Mouse (Mus musculus) midbrain, embryonic 15.5 days (tissue): ENCODE data around the gene 9130023H24Rik. TPM values are rescaled to one million over a fixed set of nuclear protein-coding genes. Genes with fewer than 3 reads are reported as not detected.

Experiments used
- ATAC-seq: fragments of 200-750 bp; cut with Nextera tagmentation; replicated peaks from 2 replicates; pipeline ENCODE4 v1.8.0; 2017; ENCODE audit warnings: moderate TSS enrichment
- H3K27ac ChIP-seq: fragments of 300-500 bp; sonication (generic); 2 replicates; pipeline ENCODE4 v1.5.1; 2015; ENCODE audit warnings: mild to moderate bottlenecking, inconsistent platforms
- H3K27me3 ChIP-seq: fragments of 300-500 bp; sonication (generic); replicated peaks from 2 replicates; pipeline ENCODE4 v1.6.1; 2015; ENCODE audit warnings: inconsistent platforms
- H3K36me3 ChIP-seq: fragments of 300-500 bp; sonication (generic); replicated peaks from 2 replicates; pipeline ENCODE4 v1.6.1; 2015; ENCODE audit warnings: inconsistent platforms
- H3K4me1 ChIP-seq: fragments of 300-500 bp; sonication (generic); 2 replicates; pipeline ENCODE4 v1.6.1; 2015; ENCODE audit warnings: inconsistent platforms
- H3K4me2 ChIP-seq: fragments of 300-500 bp; sonication (generic); 2 replicates; pipeline ENCODE4 v1.6.1; 2015; ENCODE audit warnings: inconsistent platforms, mild to moderate bottlenecking, moderate library complexity
- H3K4me3 ChIP-seq: fragments of 300-500 bp; sonication (generic); 2 replicates; pipeline ENCODE4 v1.5.1; 2015; ENCODE audit warnings: mild to moderate bottlenecking, inconsistent platforms
- H3K9ac ChIP-seq: fragments of 300-500 bp; sonication (generic); 2 replicates; pipeline ENCODE4 v1.6.1; 2015; ENCODE audit warnings: mild to moderate bottlenecking, inconsistent platforms
- H3K9me3 ChIP-seq: fragments of 300-500 bp; sonication (generic); 2 replicates; pipeline ENCODE4 v1.6.1; 2016; ENCODE audit warnings: inconsistent platforms
- WGBS: fragments of 180-500 bp; shearing (Covaris S2); methylation state at CpG from one replicate; pipeline ENCODE4 v1.1.7; 2015; ENCODE audit warnings: mixed read lengths; 5-methylcytosine and 5-hydroxymethylcytosine counted together
- polyA plus RNA-seq: library from polyadenylated mRNA; unstranded; fragments of >200 nt; fragmentation: Nextera tagmentation; extraction: Ambion mirVana; gene quantifications from 2 replicates; pipeline ENCODE4 v1.2.1, GENCODE M21; 2015

9130023H24Rik gene
- polyA plus RNA-seq, result 8.1 and 8.5 TPM in 2 replicates

DNA sequence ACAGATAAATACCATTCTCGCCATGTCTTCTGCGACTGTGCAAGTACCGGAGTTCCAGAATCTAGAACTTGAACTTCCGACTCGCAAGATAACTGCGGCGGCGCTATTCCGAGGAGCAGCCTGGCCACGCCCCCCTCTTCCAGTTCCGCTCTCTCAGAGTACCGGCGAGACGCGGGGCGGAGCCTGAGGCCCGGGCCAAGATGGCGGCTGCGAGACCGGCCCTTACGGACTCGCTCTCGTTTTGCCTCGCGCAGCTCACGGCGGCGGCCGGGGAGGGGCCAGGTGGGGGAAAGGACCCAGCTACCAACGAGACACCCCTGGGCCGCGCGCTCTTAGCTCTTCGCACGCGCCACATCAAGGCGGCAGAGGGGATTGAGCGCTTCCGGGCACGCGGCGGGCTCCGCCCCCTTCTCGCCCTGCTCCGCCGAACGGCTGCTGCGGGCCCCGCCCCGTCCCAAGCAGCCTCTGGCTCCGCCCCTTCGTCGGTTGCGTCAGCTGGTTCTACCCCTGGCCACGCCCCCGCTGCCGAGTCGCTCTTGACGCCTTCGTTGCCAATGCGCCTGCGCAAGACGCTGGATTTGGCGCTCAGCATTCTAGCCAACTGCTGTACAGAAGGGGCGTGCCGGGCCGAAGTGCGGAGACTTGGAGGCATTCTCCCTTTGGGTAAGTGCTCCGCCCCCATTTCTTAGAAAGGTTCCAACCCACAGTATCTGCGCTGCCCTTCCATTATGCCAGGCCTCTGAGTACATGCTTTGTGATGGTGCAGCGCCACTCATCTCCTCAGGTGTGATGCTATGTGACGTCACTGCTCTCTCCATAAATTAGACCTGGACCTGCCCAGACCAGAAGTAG lies at the start of gene 9130023H24Rik:
9130023H24Rik (minus strand) TSS at position 105 of the 852 bp plus-strand sequence.
- peak within 1 kb of the TSS; percentile 93 for H3K4me2 ChIP-seq
- peaks cover 23% of the 10 kb centered on the region for H3K4me1 ChIP-seq
- H3K36me3 ChIP-seq, result peaks cover 4% of the 10 kb centered on the region; the same call in 1 of the 2 replicates
- peak within 1 kb of the TSS; percentile 69 for H3K4me3 ChIP-seq
- peak; percentile 93 for ATAC-seq
- no peaks in the 10 kb centered on the region for H3K9me3 ChIP-seq
- under 1% methylated on average over 69 of the region's 72 CpGs for WGBS
- H3K9ac ChIP-seq, result peak within 1 kb of the TSS; percentile 72
- no peaks in the 10 kb centered on the region for H3K27me3 ChIP-seq
- peak within 1 kb of the TSS; percentile 99 for H3K27ac ChIP-seq

- H3K27me3 ChIP-seq, result no peaks in the 10 kb centered on the region
- H3K9me3 ChIP-seq, result no peaks in the 10 kb centered on the region
- H3K4me2 ChIP-seq, result no peak overlapping the region
- no peak overlapping the region for H3K9ac ChIP-seq
- no peak for ATAC-seq
- WGBS, result 88% methylated on average over 8 of the region's 8 CpGs
- 0 out of 2 replicates have a peak, but pooled peaks cover 8% of the 10 kb centered on the region for H3K4me1 ChIP-seq
- no peak overlapping the region for H3K4me3 ChIP-seq
- no peak overlapping the region for H3K27ac ChIP-seq
- H3K36me3 ChIP-seq, result peaks cover 7% of the 10 kb centered on the region; the same call in 1 of the 2 replicates
Observed at GRCm38 (mm10) chr7:128285060-128285459, 47.2 kb upstream of the 9130023H24Rik start.

GRCm38 (mm10) chr7:128284047-128284446 lies 46.2 kb upstream of the 9130023H24Rik start:
- Histone ChIP-seq H3K27ac (no peak overlapping the region), H3K9ac (no peak overlapping the region), H3K9me3 (no peaks in the 10 kb centered on the region), H3K4me1 (0 out of 2 replicates have a peak, but pooled peaks cover 8% of the 10 kb centered on the region), H3K27me3 (no peaks in the 10 kb centered on the region), H3K36me3 (peaks cover 7% of the 10 kb centered on the region; the same call in 1 of the 2 replicates), H3K4me3 (no peak overlapping the region), H3K4me2 (no peak overlapping the region)
- no peak for ATAC-seq
- WGBS, result 48% methylated on average over 5 of the region's 5 CpGs

DNA sequence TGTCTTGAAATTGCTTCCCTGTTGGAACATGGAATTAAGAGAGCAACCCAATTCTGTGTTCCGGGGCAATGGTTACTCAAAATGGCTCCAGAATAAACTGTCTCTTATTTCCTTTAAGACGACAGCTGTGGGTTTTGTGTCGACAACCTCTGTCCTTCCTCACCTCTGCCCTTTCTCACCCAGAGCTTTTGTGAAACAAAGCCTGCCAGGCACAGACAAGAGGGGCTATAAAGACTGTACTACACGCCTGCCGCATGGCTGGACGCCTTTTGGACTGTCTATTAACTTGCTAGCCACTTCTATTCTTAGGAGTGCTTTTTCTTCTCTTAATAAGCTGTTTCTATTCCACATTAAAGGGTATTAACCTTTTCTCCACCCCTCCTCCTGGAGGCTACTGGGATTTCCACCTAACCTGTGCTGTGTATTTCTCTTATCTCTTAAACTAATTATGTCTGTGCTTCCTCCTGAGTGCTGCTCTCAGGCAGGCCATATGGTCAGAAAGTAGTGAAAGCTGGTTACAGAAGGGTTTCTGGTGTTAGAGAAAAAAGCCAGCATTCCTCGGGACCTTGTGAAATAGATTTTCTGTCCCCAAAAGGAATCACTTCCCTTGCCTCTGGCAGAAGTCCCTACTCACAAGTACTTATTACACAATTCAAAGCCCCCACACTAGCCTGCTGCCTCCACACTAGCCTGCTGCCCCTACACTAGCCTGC lies 44.9 kb upstream of the 9130023H24Rik start:
- Histone ChIP-seq H3K4me1 (0 out of 2 replicates have a peak, but pooled peaks cover 8% of the 10 kb centered on the region), H3K27ac (no peak overlapping the region)

DNA sequence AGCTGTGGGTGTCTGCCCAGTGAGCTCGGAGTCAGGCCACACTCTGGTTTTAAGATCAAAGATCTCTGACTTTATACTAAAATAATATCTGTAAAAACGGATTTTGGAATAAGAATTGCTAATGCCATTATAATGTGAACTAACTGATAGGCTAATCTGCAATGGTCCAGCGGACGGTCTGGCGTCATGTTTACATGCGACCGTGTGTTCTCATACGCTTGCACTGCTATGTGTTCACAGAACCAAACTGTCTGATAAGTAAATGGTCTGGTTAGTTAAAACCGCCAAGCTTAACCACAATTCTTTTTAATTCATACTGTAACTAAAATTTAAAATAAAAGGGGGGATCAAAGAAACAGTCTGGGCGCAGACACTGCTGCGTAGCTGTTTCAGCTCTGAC lies 43.9 kb upstream of the 9130023H24Rik start:
- 0 out of 2 replicates have a peak, but pooled peaks cover 8% of the 10 kb centered on the region for H3K4me1 ChIP-seq
- no peak overlapping the region for H3K4me3 ChIP-seq
- H3K36me3 ChIP-seq, result peaks cover 4% of the 10 kb centered on the region; the same call in 1 of the 2 replicates
- no peaks in the 10 kb centered on the region for H3K27me3 ChIP-seq
- no peak overlapping the region for H3K9ac ChIP-seq
- H3K9me3 ChIP-seq, result no peaks in the 10 kb centered on the region
- ATAC-seq, result no peak
- no peak overlapping the region for H3K27ac ChIP-seq
- WGBS, result 69% methylated on average over 11 of the region's 11 CpGs
- H3K4me2 ChIP-seq, result no peak overlapping the region

More for the DNA sequence above, 44.9 kb upstream of the 9130023H24Rik start:
- Histone ChIP-seq H3K9me3 (no peaks in the 10 kb centered on the region), H3K9ac (no peak overlapping the region), H3K4me2 (no peak overlapping the region), H3K4me3 (no peak overlapping the region), H3K27me3 (no peaks in the 10 kb centered on the region), H3K36me3 (peaks cover 2% of the 10 kb centered on the region; the same call in 1 of the 2 replicates)
- ATAC-seq, result no peak
- WGBS, result 12% methylated on average over 7 of the region's 7 CpGs

GRCm38 (mm10) chr7:128279750-128280149 lies 41.9 kb upstream of the 9130023H24Rik start:
- Histone ChIP-seq H3K9me3 (no peaks in the 10 kb centered on the region), H3K4me2 (no peak overlapping the region), H3K27ac (no peak overlapping the region), H3K4me3 (no peak overlapping the region), H3K27me3 (no peaks in the 10 kb centered on the region), H3K36me3 (peaks cover 11% of the 10 kb centered on the region; the same call in 1 of the 2 replicates), H3K9ac (no peak overlapping the region), H3K4me1 (0 out of 2 replicates have a peak, but pooled peaks cover 8% of the 10 kb centered on the region)
- 85% methylated on average over 4 of the region's 4 CpGs for WGBS
- ATAC-seq, result no peak

- H3K4me3 ChIP-seq, result no peak overlapping the region
- no peaks in the 10 kb centered on the region for H3K9me3 ChIP-seq
- ATAC-seq, result no peak
- no peaks in the 10 kb centered on the region for H3K4me1 ChIP-seq
- no peak overlapping the region for H3K4me2 ChIP-seq
- H3K36me3 ChIP-seq, result 0 out of 2 replicates have a peak, but pooled peaks cover 20% of the 10 kb centered on the region
- no peak overlapping the region for H3K9ac ChIP-seq
- no peak overlapping the region for H3K27ac ChIP-seq
- no peaks in the 10 kb centered on the region for H3K27me3 ChIP-seq
- 94% methylated on average over 6 of the region's 6 CpGs for WGBS
Observed at GRCm38 (mm10) chr7:128276051-128276450, 38.2 kb upstream of the 9130023H24Rik start.

DNA sequence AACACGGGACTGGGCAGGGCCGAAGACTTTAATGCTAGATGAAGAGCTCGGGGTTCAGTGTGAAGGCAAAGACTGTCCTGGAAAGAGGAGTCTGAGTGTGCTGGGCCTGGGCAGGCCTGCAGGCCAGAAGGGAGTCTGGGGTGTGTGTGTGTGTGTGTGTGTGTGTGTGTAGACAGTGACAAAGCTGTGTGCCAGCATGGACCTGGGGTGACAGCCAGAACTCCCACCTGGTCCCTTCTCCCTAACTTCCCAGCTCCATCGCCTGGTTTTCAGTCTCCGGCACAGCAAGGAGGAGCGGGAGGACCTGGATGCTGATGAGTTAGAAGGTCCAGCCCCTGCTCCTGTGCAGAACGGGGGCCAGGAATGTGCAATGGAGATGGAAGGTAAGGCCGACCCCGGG lies 33.7 kb upstream of the 9130023H24Rik start:
- WGBS, result 97% methylated on average over 9 of the region's 9 CpGs
- H3K4me3 ChIP-seq, result no peak overlapping the region
- no peak for ATAC-seq
- H3K9me3 ChIP-seq, result no peaks in the 10 kb centered on the region
- 0 out of 2 replicates have a peak, but pooled peaks cover 14% of the 10 kb centered on the region for H3K36me3 ChIP-seq
- no peaks in the 10 kb centered on the region for H3K27me3 ChIP-seq
- H3K4me2 ChIP-seq, result no peak overlapping the region
- H3K9ac ChIP-seq, result no peak overlapping the region
- H3K4me1 ChIP-seq, result no peaks in the 10 kb centered on the region
- H3K27ac ChIP-seq, result no peak overlapping the region

DNA sequence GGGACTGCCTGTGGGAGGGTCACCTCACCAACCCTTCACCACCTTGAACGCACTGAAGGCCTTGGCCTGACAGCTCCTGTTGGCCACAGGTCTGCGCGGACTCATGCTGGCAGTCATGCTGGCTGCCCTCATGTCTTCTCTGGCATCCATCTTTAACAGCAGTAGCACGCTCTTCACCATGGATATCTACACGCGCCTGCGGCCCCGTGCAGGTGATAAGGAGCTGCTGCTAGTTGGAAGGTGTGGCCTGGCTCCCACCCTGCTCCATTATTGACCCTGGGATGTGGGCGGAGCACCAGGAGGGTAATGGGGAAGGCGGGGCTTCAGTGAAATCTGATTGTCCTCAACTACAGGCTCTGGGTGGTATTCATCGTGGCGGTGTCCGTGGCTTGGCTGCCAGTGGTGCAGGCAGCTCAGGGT lies 32.6 kb upstream of the 9130023H24Rik start:
- no peak; the same call in 1 of the 2 replicates for ATAC-seq
- H3K9ac ChIP-seq, result no peak overlapping the region
- 0 out of 2 replicates have a peak, but pooled peaks cover 8% of the 10 kb centered on the region for H3K36me3 ChIP-seq
- no peaks in the 10 kb centered on the region for H3K4me1 ChIP-seq
- no peaks in the 10 kb centered on the region for H3K27me3 ChIP-seq
- H3K9me3 ChIP-seq, result no peaks in the 10 kb centered on the region
- 71% methylated on average over 13 of the region's 13 CpGs for WGBS
- H3K4me2 ChIP-seq, result no peak overlapping the region
- no peak overlapping the region for H3K27ac ChIP-seq
- no peak overlapping the region for H3K4me3 ChIP-seq

- H3K4me1 ChIP-seq, result no peaks in the 10 kb centered on the region
- ATAC-seq, result no peak
- no peak overlapping the region for H3K9ac ChIP-seq
- H3K4me2 ChIP-seq, result no peak overlapping the region
- H3K27me3 ChIP-seq, result no peaks in the 10 kb centered on the region
- 0 out of 2 replicates have a peak, but pooled peaks cover 8% of the 10 kb centered on the region for H3K36me3 ChIP-seq
- H3K9me3 ChIP-seq, result no peaks in the 10 kb centered on the region
- WGBS, result 91% methylated on average over 7 of the region's 7 CpGs
- H3K4me3 ChIP-seq, result no peak overlapping the region
- H3K27ac ChIP-seq, result no peak overlapping the region
Observed at GRCm38 (mm10) chr7:128267813-128268212, 30.0 kb upstream of the 9130023H24Rik start.

GRCm38 (mm10) chr7:128267391-128267790 lies 29.6 kb upstream of the 9130023H24Rik start:
- 66% methylated on average over 13 of the region's 13 CpGs for WGBS
- H3K36me3 ChIP-seq, result 0 out of 2 replicates have a peak, but pooled peaks cover 7% of the 10 kb centered on the region

GRCm38 (mm10) chr7:128266056-128266455 lies 28.2 kb upstream of the 9130023H24Rik start:
- Histone ChIP-seq H3K4me3 (no peak overlapping the region), H3K4me1 (no peaks in the 10 kb centered on the region), H3K4me2 (no peak overlapping the region), H3K27ac (no peak overlapping the region), H3K9ac (no peak overlapping the region), H3K27me3 (no peaks in the 10 kb centered on the region), H3K36me3 (0 out of 2 replicates have a peak, but pooled peaks cover under 1% of the 10 kb centered on the region), H3K9me3 (no peaks in the 10 kb centered on the region)
- no peak for ATAC-seq
- 78% methylated on average over 5 of the region's 5 CpGs for WGBS

More at GRCm38 (mm10) chr7:128267391-128267790, 29.6 kb upstream of the 9130023H24Rik start:
- ATAC-seq, result no peak
- H3K27ac ChIP-seq, result no peak overlapping the region
- no peaks in the 10 kb centered on the region for H3K9me3 ChIP-seq
- no peak overlapping the region for H3K4me3 ChIP-seq
- H3K9ac ChIP-seq, result no peak overlapping the region
- H3K27me3 ChIP-seq, result no peaks in the 10 kb centered on the region
- no peak overlapping the region for H3K4me2 ChIP-seq
- H3K4me1 ChIP-seq, result no peaks in the 10 kb centered on the region
